Mouse (Mus musculus): Measurements from ENCODE around the gene Tnks2.
A peak's percentile ranks its signal among the peaks of the same experiment; 100 is the strongest.

Tnks2 gene

GRCm38 (mm10) chr19:36896791-36897569 lies 62.9 kb downstream of the Tnks2 start:
- DNase-seq (ENCODE audit: low read depth) = no peak

- no peak for DNase-seq (ENCODE audit: low read depth)
Observed at GRCm38 (mm10) chr19:36897778-36898177, 63.7 kb downstream of the Tnks2 start.

GRCm38 (mm10) chr19:36903377-36903776 lies 69.3 kb downstream of the Tnks2 start:
- DNase-seq (ENCODE audit: low read depth) = no peak

GRCm38 (mm10) chr19:36904211-36905007 lies 70.4 kb downstream of the Tnks2 start:
- DNase-seq (ENCODE audit: low read depth) = no peak

- no peak for DNase-seq (ENCODE audit: low read depth)
Observed at GRCm38 (mm10) chr19:36909150-36909549, 75.1 kb downstream of the Tnks2 start.

GRCm38 (mm10) chr19:36909676-36910292 lies 75.8 kb downstream of the Tnks2 start:
- peak; percentile 78 for DNase-seq (ENCODE audit: low read depth)

- DNase-seq (ENCODE audit: low read depth) = no peak
Observed at GRCm38 (mm10) chr19:36910424-36911045, 76.5 kb downstream of the Tnks2 start.

- DNase-seq (ENCODE audit: low read depth) = no peak
Observed at GRCm38 (mm10) chr19:36913064-36913463, 79.0 kb downstream of the Tnks2 start.

GRCm38 (mm10) chr19:36916206-36916605 lies 82.2 kb downstream of the Tnks2 start:
- no peak for DNase-seq (ENCODE audit: low read depth)

GRCm38 (mm10) chr19:36916876-36917389 lies 82.9 kb downstream of the Tnks2 start:
- DNase-seq (ENCODE audit: low read depth) = no peak

- peak; percentile 53 for DNase-seq (ENCODE audit: low read depth)
Observed at GRCm38 (mm10) chr19:36918441-36919301, 84.6 kb downstream of the Tnks2 start.

GRCm38 (mm10) chr19:36919466-36919865 lies 85.4 kb downstream of the Tnks2 start, which contains the start of gene Fgfbp3:
Fgfbp3 (minus strand) TSS chr19:36919615.
- DNase-seq (ENCODE audit: low read depth) = peak; percentile 66

- peak; percentile 52 for DNase-seq (ENCODE audit: low read depth)
Observed at GRCm38 (mm10) chr19:36922015-36922414, 88.0 kb downstream of the Tnks2 start.

- DNase-seq (ENCODE audit: low read depth) = no peak
Observed at GRCm38 (mm10) chr19:36922936-36923335, 88.9 kb downstream of the Tnks2 start.

- DNase-seq (ENCODE audit: low read depth) = peak; percentile 67
Observed at GRCm38 (mm10) chr19:36925671-36926552, 91.9 kb downstream of the Tnks2 start, which contains the start of gene Btaf1. Btaf1 (plus strand) TSS chr19:36926079.

GRCm38 (mm10) chr19:36926553-36927236 lies 92.7 kb downstream of the Tnks2 start:
- DNase-seq (ENCODE audit: low read depth) = peak; percentile 43

GRCm38 (mm10) chr19:36927800-36928361 lies 93.8 kb downstream of the Tnks2 start:
- no peak for DNase-seq (ENCODE audit: low read depth)

GRCm38 (mm10) chr19:36929816-36930215 lies 95.8 kb downstream of the Tnks2 start:
- DNase-seq (ENCODE audit: low read depth) = no peak

GRCm38 (mm10) chr19:36932097-36932496 lies 98.1 kb downstream of the Tnks2 start:
- DNase-seq (ENCODE audit: low read depth) = no peak

Data from c-Kit-positive CD71-positive TER-119-negative erythroid progenitor cells, embryonic 14.5 days (primary cell).